Mouse (Mus musculus): ENCODE results near the gene Tmem53. TPM values are rescaled to one million over a fixed set of nuclear protein-coding genes. Genes with fewer than 3 reads are reported as not detected.

Gene Tmem53
- polyA plus RNA-seq, 1 experiment from 2014 or later, result 7.8 TPM

GRCm38 (mm10) chr4:117311891-117312290 lies 60.1 kb downstream of the Tmem53 start:
- H3K27me3 ChIP-seq, result peaks cover 73% of the 10 kb centered on the region
- no peak overlapping the region for H3K27ac ChIP-seq
- no peak overlapping the region for H3K9ac ChIP-seq
- H3K9me3 ChIP-seq, result no peaks in the 10 kb centered on the region
- H3K4me3 ChIP-seq (replicated peaks), result no peak overlapping the region
- 49% methylated on average over 5 of the region's 5 CpGs for WGBS
- H3K36me3 ChIP-seq (replicated peaks), result no peaks in the 10 kb centered on the region
- peaks cover 21% of the 10 kb centered on the region for H3K4me1 ChIP-seq
- H3K4me2 ChIP-seq, result no peak overlapping the region
- ATAC-seq (ENCODE audit: low FRiP score), result no peak

DNA sequence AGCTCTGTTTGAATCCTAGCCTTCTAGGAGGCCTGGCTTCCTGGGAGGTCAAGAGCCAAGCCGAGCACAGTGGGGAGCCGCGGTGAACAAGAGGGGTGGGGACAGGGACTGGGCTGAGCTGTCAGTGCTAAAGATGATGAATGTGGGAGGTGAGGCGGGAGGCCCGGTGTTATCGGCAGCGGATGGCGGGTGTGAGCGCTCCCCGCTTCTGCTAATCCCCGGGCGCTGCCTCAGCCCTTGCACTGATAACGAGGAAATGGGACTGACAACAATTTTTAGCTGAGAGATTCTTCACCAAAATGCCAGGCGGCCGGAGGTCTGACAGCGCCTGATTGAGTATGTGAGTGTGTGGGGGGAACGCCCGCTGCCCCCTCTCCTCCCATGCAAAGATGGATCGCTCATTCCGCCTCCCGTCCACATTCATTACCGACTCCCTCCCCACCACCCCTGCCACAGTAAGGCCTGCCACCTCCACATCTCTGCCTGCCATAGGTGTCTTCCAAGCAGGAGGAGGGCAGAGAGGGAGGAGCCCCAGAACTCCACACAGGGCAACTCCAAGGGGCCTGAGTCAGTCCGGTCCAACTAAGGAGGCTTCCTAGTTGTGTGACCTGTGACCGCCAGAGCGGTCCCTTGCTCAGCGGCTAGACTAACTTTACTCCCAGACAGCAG lies 60.8 kb downstream of the Tmem53 start:
- Histone ChIP-seq H3K4me1 (peaks cover 27% of the 10 kb centered on the region), H3K9ac (0 out of 2 replicates have a peak overlapping the region, but pooled peaks have one; percentile 12)
- WGBS, result 2% methylated on average over 25 of the region's 26 CpGs

DNA sequence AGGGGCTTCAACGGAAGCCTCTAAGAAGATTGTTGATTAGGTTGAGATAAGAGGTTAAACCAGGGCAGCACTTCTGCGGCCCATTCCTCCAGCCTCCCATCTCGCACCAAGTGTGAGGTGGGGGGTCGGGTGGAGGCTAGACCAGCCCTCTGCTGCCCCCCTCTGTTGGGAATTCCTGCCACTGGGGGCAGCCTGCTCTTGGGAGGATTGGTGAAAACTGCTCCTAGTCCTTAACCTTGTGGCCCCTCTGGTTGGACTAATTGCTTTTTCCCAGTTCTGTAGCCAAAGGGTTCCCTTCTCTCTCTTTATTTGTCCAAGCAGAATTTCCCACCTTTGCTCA lies 61.3 kb downstream of the Tmem53 start:
- 1% methylated on average over 4 of the region's 4 CpGs for WGBS
- ATAC-seq (ENCODE audit: low FRiP score), result no peak
- Histone ChIP-seq H3K27me3 (peaks cover 75% of the 10 kb centered on the region), H3K4me3 (replicated peaks) (no peak overlapping the region), H3K36me3 (replicated peaks) (no peaks in the 10 kb centered on the region), H3K4me1 (peaks cover 32% of the 10 kb centered on the region), H3K27ac (no peak overlapping the region), H3K9me3 (no peaks in the 10 kb centered on the region), H3K4me2 (peak overlapping the region; percentile 13; the same call in 1 of the 2 replicates), H3K9ac (no peak overlapping the region)

More for the DNA sequence above, 60.8 kb downstream of the Tmem53 start:
- Histone ChIP-seq H3K4me2 (peak overlapping the region; percentile 13; the same call in 1 of the 2 replicates), H3K9me3 (no peaks in the 10 kb centered on the region), H3K27me3 (peaks cover 73% of the 10 kb centered on the region), H3K4me3 (replicated peaks) (peak overlapping the region; percentile 7; the same call in 1 of the 2 replicates), H3K36me3 (replicated peaks) (no peaks in the 10 kb centered on the region), H3K27ac (no peak overlapping the region)
- no peak for ATAC-seq (ENCODE audit: low FRiP score)

DNA sequence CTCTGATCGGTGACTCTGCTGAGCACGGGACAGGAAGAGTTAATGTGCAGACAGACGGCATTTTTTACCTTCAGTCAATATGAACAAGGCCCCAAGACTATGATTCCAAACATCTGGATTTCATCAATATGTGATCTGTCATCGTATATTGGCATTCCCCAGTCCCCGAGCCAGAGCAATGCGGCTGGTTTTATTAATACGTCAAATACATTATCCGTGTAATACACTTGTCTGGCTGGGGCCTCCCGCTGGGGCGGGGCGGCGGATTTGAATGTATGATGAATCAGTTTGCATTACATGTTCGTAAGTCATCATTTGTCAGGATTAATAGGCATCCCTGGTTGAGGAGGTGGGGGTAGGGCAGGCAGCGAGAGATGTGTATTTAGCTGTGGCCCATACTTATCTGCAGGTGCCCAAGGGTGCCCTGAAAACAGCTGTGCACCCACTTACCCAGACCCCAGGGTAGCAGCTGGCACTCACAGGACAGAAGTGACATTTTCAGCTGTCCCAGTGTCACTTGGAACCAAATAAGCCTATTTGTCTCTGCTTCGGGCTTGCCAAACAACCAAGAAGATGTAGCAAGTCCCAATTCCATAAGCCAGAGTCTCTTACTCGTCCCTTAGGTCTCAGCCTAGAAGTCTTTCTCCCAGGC lies 63.2 kb downstream of the Tmem53 start:
- Histone ChIP-seq H3K36me3 (replicated peaks) (no peaks in the 10 kb centered on the region), H3K4me1 (peaks cover 36% of the 10 kb centered on the region), H3K9ac (no peak overlapping the region), H3K4me3 (replicated peaks) (no peak overlapping the region), H3K9me3 (no peaks in the 10 kb centered on the region), H3K27me3 (peaks cover 90% of the 10 kb centered on the region), H3K27ac (no peak overlapping the region), H3K4me2 (no peak overlapping the region)
- WGBS, result 78% methylated on average over 16 of the region's 16 CpGs
- ATAC-seq (ENCODE audit: low FRiP score), result no peak

DNA sequence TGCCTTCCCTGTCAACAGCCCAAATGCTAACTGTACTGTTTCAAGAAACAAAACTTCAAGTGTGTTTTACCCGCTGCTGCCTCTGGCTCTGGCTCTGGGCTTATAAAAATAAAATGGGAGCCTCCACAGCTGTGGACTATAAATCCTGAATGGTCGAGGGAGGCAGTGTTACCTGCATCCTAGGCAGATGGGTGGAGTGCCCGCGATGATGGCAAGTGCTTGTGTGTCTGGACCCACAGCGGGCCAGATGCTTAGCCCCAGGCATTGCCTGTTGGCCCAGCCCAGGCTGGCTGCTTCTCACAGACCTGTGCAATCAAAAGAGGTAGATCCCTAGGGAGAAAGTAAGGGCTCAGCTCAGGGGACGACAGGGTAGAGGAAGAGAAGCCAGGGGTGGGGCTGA lies 65.0 kb downstream of the Tmem53 start:
- Histone ChIP-seq H3K4me3 (replicated peaks) (no peak overlapping the region), H3K9me3 (no peaks in the 10 kb centered on the region), H3K36me3 (replicated peaks) (no peaks in the 10 kb centered on the region), H3K9ac (no peak overlapping the region), H3K4me1 (peaks cover 37% of the 10 kb centered on the region), H3K4me2 (no peak overlapping the region), H3K27ac (no peak overlapping the region), H3K27me3 (peaks cover 88% of the 10 kb centered on the region)
- 53% methylated on average over 6 of the region's 6 CpGs for WGBS
- peak; percentile 50; the same call in 1 of the 2 replicates for ATAC-seq (ENCODE audit: low FRiP score)

GRCm38 (mm10) chr4:117317701-117318190 lies 66.0 kb downstream of the Tmem53 start:
- Histone ChIP-seq H3K27ac (0 out of 2 replicates have a peak overlapping the region, but pooled peaks have one; percentile 21), H3K9ac (no peak overlapping the region), H3K27me3 (peaks cover 88% of the 10 kb centered on the region), H3K36me3 (replicated peaks) (no peaks in the 10 kb centered on the region), H3K9me3 (no peaks in the 10 kb centered on the region), H3K4me3 (replicated peaks) (no peak overlapping the region), H3K4me1 (peaks cover 36% of the 10 kb centered on the region), H3K4me2 (peak overlapping the region; percentile 21)
- WGBS, result 23% methylated on average over 18 of the region's 18 CpGs
- ATAC-seq (ENCODE audit: low FRiP score), result peak; percentile 53; the same call in 1 of the 2 replicates

Other genes starting within 250 kb of the Tmem53 start
- gene Eif2b3, start 232.5 kb upstream of the Tmem53 start, polyA plus RNA-seq (2016; fragmentation: Nextera tagmentation; extraction: Ambion mirVana), result 41.0 and 44.1 TPM in 2 replicates
- 5.9 and 6.7 TPM in 2 replicates for gene Ptch2, start 155.9 kb upstream of the Tmem53 start, polyA plus RNA-seq (2016; fragmentation: Nextera tagmentation; extraction: Ambion mirVana)
- gene Btbd19, start 126.2 kb upstream of the Tmem53 start, polyA plus RNA-seq (2016; fragmentation: Nextera tagmentation; extraction: Ambion mirVana), result 3.2 and 5.2 TPM in 2 replicates
- not detected in 2 replicates for gene Tctex1d4, start 125.2 kb upstream of the Tmem53 start, polyA plus RNA-seq (2016; fragmentation: Nextera tagmentation; extraction: Ambion mirVana)
- gene Plk3, start 118.0 kb upstream of the Tmem53 start, polyA plus RNA-seq (2016; fragmentation: Nextera tagmentation; extraction: Ambion mirVana), result 17.7 and 23.1 TPM in 2 replicates
- gene Rps8, start 95.7 kb upstream of the Tmem53 start, polyA plus RNA-seq (2016; fragmentation: Nextera tagmentation; extraction: Ambion mirVana), result 668 and 669 TPM in 2 replicates
- gene Kif2c, start 69.3 kb upstream of the Tmem53 start, polyA plus RNA-seq (2016; fragmentation: Nextera tagmentation; extraction: Ambion mirVana), result 97.4 and 101 TPM in 2 replicates
- gene Armh1, start 174 bp downstream of the Tmem53 start, polyA plus RNA-seq (2016; fragmentation: Nextera tagmentation; extraction: Ambion mirVana), result 0.23 and 0.33 TPM in 2 replicates
- gene Rnf220, start 245.1 kb downstream of the Tmem53 start, polyA plus RNA-seq (2016; fragmentation: Nextera tagmentation; extraction: Ambion mirVana), result 116 and 118 TPM in 2 replicates